Mouse (Mus musculus) lung, adult 2 months (tissue): Measurements from ENCODE around the gene Uba6.

Source experiments
- CTCF ChIP-seq: fragments of 200-500 bp; IDR thresholded peaks from 2 replicates; pipeline ENCODE4 v1.5.1; 2011; ENCODE audit warnings: mild to moderate bottlenecking, low read length, control low read depth; ENCODE audit not compliant: insufficient read depth
- POLR2A ChIP-seq: fragments of 200-500 bp; IDR thresholded peaks from 2 replicates; pipeline ENCODE4 v1.6.1; 2011; ENCODE audit warnings: low read depth, mild to moderate bottlenecking, control low read depth, low read length, borderline replicate concordance; ENCODE audit errors: extremely low read depth

DNA sequence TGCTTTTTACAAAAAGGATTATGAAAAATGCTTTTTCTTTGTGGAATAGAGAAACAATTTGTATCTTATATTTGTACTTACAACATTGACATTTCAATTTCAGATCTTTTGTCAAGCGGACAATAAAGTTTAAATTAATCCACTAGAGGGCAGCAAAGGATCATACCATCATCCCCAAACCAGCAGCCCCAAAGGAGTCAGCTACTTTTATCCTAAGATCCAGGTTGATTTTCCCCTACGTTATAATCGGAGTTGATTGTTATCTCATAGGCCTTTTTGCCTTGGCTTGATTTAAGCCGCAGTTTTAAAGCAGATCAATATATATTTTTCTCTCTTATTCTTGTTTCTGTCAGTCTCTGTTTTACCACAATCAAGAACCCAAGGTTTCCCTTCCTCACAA lies 18.8 kb upstream of the Uba6 start:
- TF ChIP-seq CTCF (no peak), POLR2A (no peak)
